Mouse (Mus musculus) urinary bladder, postnatal 36 days (tissue): ENCODE measurements at regions not wholly inside any gene's neighbourhood (a gene's known extent, or its start where the extent isn't known, plus 50 kb on each side); places are given as distances from the start of the nearest gene placed in this dataset.

Experiments used
- DNase-seq, 2 experiments: peaks; one replicate each; pipeline ENCODE4 v3.0.0; 2022; ENCODE audit warnings: low spot score in 2 of 2, mixed read lengths in 1 of 2

DNA sequence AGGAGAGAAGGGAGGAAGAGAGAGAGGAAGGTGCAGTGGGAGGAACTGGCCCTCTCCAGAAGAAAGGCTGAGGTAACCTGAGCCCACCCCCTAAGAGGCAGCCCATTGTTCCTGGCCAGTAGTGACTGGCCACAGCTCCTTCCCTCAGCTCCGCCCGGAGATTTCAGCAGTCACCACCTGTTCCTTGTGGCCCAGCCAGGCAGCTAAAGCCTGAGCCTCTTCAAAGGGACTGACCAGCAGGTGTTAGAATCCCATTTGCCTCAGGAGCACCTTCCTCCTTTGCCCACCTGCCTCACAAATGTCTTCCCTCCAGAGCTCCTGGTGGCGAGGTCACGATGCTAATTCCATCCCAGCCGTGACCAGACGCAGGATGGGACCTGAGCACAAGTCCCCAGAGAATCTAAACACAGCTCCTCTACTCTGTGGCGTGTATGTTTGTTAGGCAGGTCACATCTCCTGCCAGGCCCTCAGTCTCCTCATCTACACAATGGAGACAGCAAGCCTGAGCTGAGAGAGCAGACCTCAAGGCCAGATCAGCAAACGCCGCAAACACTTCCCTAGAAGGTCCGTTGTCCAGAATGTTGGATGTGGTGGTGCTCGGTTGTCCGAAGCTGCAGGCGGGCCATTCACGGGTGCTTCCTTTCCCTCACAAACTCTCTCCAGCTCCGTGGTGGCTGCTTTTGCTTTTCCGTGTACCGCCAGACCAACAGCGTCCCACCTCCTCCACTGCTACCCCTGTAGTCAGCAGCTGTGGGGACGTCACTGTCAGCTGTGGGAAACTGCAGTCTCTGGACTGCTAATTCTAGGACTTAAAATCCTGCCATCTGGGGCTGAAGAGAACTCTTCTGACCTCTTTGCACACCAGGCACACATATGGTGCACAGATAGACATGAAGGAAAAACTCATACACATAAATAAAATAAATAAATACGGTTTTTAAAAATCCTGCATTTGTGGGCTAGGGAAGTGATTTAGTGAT lies 145.8 kb upstream of the Rad23b start:
- no peak for DNase-seq

DNA sequence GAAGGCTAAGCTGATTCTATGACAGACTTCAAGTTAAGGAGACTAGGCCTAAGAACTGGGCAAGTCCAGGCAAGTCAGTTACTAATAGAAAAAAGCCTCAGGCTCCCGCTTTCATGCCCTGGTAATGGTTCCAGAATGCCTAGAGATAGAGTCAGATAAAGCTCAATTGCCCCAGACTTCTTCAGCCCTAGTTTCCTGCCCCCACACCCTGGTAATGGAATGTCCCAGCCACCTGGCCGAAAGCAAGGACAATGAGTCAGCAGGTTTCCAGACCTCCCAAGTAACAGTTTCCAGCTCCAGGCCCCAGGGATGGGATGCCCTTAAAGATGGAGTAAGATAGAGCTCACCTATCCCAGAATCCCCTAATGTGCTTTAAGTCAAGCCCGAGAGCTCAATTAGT lies 143.6 kb upstream of the Rad23b start:
- no peak for DNase-seq

DNA sequence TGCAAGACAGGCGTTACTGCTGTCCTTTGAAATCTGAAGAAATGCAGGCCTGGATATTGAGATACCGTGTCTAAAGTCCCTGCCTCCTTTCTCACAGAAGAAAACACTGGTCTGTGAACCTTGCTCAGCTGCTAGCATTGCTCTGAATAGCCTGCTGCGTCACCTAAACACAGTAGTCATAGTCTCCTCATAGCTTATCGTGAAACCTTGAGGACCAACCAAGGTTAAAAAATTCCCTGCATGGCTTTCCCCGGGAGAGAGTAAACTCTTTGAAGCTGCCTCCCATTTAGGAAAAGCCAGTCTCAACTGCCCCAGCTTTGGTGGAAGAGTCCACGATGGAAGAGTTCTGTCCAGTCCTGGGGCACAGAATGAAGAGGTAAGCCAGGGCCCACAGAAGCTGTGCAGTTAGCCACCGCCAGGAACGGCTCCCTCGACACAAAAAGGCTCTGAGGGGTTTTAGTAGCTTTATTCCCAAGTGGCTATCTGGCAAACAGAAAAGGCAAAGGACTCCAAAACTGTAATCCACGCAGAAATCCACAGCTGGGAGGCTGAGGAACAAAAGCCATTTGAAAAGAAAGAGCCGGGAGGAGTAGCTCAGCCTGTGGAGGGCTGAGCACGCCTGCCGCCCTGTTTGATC lies 142.0 kb upstream of the Rad23b start:
- DNase-seq, result no peak

DNA sequence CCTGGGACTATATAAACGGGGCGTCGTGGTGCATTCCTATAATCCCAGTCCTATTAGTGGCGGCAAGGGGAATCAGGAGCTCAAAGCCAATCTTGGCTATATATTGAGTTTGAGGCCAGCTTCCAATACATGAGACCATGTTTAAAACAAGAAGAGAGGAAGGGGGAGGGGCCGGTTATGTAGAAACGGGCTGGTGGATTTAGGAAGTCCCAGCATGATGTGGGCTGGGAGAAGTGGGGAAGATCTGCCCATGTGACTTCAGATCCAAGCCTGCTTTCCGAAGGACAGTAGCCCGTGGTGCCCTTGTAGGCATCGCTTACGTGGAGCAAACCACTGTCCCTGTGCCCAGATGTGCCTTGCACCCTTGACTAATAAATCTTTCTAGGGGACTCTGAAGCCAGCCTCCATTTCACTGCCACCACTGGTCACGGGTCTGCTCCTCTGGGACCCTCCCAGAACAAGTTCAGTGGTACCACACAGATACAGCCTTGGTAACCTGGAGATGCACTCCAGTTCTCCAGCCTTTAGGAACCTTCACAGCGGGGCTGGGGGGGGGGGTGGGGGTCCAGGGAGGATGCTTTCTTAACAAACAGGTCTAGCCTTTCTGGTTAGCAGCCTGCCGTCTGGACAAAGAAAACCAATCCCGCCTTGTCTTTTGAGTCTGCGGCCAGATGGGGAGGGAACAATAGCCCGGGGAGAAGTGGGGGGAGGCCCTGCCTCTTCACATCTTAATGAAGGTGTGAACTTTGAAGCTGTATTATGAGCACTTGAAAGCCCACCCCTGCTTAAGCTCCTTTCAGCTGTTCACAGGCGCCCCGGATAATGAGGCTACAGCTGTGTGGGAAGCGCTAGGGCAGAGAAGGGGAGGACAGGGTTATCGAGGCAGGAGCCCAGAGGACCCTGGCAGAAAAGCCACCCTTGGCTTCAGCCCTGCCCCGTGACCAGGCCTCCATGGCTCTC lies 141.2 kb upstream of the Rad23b start:
- DNase-seq, result no peak

DNA sequence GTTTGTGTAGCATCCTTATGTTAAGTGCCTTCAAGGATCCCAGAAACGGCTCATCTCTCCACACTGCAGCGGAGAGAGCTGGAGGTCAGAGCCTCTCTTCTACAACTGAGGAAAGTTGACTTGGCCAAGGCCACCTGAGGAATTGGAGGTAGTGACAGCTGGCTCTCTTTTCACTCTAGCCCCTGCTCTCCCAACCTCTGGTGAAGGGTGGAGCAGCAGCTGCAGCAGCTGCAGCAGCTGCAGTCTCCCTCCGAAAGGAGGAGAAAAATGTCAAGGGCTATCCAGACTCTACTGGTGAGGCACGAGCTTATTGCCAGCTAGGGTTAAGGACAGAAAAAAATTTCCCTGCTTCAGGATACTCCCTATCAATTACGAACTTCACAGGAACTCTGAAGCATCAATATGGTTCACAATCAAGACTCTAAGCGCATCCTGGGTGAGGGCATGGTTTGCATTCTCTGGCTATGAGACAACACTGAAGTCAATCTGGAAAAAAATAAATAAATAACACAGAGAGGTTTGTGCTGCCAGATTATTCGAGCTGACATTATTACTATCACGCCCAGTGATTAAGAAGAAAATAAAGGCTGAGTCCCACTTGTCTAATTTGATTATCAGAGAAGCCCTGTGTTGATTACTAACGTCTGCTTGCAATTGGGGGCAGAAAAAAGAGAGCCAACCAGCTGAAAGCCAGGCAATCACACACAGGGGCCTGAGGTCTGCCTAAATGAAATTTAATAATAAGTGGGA lies 134.2 kb upstream of the Rad23b start:
- no peak for DNase-seq

DNA sequence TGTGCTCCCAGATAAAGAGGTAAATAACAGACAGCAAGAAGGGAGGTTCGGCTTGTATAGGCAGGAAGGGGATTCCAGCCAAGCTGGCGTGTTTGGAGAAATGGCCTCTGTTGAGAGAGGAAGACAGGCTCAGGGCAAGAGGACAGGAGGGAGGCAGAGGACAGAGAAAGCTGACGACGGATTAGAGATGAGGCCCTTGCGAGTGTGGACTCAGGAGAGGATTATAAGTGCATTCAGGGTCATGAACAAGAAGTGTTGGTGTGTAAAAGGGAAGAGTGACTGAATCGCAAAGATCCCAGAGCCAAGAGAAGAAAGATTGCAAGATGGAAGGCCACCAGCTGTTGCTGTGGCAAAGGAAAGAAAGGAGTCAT lies 133.7 kb upstream of the Rad23b start:
- DNase-seq, result no peak

DNA sequence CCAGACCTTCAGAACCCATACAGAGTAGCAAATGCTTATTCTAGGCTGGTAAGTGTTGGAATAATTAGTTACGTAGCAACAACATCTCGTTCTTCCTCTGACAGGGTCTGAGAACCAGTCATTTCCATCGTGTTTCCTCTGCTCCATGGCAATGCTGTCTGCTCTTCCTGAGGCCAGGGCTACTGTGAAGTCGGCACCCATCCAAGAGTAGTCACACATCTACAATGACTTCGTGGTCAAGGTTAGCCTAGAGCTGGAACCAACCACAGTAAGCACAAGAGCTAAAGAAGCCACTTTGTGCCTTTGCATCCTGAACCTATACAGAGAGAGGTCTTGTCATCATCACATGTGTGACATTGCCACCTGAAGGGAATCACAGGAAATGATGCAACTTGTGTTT lies 124.1 kb upstream of the Rad23b start:
- no peak for DNase-seq

DNA sequence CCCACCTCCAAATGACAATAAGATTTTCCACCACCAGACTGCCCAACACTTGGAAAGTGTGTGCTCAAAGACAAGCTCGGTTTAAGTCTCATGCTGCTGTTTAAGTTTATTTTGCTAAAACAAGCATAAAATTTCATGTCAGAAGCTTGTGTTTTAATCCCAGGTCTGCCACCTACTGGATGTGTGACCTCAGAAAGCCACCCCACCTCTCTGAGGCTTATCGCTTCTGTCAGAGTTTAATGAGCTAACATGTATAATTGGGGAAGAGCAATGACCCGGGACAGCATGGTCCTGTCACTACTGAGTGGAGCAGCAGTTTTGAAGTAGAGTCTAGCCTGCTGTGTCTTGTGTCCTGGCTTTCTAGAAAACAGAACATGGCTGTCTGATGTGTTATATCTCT lies 122.4 kb upstream of the Rad23b start:
- DNase-seq, result no peak

DNA sequence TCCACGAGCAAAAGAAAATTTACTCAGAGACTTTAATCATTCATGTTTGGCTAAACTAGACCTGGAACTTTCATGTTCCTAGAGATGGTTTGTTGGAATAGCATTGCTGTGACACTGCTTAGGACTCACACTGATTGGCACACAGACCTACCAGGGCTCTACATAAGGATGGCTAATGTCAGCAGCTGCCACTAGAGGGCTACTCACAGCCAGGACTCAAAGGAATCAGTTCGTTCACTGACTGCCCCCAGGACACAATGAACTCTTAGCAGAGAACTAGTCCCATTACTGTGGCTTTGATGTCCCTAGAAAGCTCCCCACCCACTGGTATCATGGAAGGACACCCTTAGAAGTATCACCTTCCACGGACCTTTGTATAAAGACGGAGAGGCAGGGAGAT lies 118.3 kb upstream of the Rad23b start:
- no peak for DNase-seq

DNA sequence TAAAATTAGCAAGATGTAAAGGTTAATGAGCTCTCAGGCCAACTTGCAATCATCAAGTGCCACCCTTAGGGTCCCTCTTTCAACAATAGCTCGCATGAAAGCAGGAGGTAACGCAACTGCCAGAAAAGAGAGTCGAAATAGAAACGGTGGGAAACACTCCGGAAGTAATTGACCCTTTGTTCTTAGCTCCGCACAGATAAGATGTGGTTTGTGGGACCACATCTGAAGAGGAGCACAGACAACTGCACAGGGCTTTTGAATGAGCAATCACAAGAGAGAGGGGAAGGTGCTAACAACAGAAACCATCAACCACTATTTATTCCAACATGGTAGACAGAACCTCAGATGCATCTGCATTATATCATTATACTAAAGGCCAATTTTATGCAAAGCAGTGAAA lies 112.0 kb upstream of the Rad23b start:
- no peak for DNase-seq

DNA sequence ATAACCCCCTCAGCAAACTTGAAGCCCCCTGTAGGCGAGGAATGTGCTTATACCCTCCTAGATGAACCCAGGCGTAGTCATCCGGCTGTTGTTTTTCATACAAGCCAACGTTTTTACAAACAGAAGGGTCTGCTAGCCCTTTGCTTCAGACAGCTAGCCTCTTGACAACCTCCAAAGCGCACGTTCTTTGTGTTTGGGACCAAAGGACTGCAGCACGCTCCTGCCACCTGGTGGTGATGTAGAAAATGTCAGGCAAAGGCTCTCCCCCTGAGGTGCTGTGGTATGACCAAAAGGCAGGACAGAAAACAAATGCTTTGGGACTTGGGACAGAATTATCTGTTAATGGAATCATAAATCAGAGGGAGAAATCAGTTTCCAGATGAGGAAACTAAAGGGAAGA lies 109.4 kb upstream of the Rad23b start:
- DNase-seq, result peak; percentile 57 to 68

DNA sequence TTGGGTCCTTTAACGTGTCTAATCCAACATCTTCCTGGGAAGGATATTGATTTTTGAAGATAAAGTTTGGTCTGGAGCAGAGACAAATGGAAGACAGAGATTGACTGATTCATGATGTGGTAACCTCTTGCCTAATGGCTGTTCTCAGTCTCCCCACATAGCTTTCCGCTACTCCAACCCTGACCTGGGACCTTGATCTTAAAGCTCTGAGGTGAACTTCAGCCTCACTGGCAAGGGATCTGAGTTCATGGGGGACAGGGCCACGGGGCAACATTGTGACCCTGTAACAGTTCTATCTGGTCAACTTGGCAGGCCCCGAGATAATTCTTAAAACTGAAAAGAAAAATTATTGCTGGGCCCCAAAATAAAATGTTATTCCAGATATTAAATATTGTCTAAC lies 107.5 kb upstream of the Rad23b start:
- DNase-seq, result no peak

DNA sequence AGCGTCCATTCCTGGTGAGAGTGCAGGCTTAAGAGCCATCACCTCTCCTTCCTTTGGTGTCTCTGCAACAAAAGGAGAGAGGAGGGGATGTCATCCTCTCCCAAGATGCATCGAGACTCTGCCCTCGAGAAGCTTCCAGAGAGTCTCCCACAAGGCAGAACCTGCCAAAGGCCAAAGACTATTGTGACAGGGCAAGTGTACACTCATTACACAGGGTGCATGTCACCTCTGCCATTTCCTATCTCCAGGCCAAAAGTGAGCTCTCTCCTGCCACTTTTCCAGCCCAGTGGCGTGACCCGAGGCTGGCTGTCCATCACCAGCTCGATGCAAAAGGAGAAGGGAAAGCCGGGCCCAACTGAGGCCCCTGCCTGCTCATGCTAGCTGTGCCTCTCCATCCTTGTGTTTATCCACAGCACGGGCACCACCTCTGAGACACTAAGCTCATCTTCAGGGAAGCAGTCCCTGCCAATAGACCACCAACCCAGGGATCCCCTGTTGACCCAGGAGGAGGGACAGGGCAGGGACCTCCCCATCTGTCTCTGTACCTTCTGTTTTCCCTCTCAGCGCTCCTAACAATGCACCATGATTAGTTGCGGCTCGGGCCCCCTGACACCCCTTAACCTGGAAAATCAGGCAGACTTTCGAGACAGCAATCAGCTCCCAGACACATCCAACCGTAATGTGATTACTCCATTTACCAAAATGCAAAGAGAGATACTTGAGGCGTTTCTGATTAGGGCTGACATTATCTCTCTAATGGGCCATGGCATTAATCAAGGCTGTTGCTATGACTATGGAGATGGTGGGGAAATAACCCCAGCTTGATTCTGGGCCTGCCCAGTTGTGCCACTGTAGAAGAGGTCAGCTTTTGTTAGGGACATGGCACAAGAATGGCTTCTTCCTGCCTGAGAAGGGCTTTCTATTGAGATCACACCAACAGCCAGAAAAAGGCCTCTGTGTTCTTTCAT lies 106.5 kb upstream of the Rad23b start:
- DNase-seq, result no peak

DNA sequence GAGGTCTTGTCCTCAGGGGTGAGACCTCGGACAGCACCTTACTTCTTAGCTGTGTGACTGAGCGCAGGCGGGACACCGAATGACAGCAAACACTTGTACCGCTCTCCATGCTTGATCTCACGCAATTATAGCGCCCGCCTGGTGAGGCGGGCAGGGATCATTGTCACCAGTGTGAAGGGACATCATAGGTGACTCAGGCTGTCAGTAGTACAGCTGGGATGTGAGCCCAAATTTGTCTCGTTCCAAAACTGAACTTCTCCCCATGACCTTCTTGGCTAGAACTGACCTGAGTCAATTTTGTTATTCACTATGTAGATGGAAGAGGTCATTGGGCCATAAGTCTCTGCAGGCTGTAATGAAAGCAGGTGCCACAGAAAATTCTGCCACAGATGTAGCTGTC lies 104.1 kb upstream of the Rad23b start:
- no peak for DNase-seq

DNA sequence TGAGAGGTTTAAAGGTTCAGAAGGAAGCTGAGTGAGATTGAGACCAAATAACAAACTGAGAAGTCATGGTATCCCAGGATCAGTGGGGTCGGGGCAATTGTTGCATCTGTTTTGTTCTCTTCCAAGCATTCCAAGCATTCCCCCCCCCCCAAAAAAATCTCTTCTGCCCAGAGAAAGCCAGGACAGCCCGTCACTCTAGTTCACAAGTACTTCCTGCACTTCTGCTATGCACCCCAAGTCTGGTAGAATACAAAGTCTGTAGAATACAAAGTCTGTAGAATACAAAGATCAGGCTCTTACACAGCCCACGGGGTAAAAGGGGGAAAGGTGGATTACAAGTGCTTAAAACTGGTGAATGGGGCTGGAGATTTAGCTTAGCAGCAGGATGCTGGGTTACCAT lies 99.5 kb upstream of the Rad23b start:
- no peak for DNase-seq

DNA sequence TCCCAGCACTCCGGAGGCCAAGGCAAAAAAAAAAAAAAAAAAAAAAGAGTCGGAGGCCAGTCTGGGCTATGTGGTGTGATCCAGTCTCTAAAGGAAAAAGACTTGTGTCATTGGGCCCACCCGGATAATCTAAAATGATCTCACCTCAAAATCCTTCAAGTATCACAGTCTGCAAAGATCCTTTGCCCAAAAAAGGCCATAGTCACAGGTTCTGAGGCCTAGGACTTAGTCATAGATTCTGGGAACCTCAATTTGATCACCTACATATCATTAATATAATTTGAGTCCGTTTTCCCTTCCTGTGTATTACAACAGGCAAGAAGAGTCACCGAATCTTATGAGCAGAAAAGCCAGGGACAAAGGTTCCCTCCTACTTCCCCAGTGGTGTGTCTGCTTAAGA lies 98.3 kb upstream of the Rad23b start:
- no peak for DNase-seq

DNA sequence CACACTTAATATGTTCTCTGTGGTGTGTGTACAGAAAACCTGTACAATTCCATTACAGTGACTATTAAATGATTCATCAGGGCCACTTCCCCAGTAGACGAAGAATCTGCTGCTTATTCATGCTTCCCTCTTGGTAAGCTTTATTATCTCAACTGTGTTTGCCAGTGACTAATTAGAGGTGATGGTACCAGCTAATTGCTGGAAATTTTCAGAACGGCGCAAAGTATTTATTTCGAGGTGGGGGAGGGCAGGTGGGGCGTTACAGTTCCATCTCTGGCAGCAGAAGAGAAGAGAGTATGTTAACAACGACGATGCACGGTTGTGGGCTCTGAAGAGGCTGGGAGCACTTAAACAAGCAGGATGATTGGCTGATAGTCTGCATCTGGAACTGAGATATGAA lies 96.1 kb upstream of the Rad23b start:
- no peak for DNase-seq

DNA sequence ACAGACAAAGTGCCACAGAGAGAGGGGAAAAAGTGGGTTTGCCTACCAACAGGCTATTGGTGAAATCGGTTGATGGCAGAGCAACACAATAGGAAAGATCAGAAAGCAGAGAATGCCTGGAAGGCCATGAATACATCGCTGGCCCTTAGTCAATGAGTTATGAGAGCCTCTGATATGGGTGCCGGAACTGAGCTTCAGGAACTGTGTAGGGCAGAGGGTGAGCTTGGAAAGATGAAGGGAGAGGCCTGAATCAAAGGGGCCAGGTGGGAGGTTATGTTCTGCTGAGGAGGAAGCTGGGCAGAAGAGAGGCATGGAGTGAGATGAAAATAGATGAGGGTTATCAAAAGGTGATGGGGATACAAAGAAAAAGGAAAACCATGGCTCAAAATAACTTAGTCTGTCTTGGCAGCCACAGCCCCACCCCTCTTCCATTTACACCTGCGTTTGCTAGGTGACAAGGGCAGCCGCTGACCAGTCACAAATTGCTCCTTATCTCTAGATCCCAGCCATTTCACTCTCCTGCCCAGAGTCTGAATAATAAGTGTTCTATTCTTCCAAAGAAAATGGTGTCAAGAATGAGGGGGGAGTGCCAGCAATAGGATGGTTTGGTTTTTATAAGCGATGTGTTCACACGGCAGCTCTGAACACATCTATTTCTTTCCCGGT lies 77.7 kb upstream of the Rad23b start:
- DNase-seq, result no peak

DNA sequence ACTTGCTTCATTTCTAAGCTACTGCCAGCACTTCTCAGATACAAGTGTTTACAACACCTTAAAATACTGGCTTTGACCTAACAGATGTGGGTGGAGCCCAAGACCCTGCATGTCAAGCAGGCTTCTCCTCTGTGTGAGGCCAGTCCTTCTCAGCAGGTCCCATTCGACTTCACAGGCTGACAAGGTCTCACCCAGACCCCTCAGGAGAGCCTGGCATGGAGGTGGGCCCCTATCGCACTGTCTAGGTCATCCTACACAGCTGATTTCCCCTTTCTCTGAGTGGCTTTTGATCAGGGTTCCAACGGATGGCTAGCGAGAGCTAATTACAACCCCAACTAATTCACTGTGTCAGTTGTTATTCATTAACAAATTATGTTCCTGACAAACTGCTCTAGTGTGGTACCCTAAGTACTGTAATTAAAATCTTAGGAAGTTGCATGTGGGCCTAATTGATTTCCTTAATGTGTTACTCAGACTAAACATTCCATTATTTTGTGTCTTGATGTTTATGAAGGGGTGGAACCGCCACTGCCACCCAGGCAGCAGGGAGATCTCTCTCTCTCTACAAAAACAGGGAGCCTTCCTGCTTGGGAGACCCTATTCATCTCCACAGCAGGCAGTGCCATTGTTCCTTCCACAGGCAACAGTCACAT lies 73.4 kb upstream of the Rad23b start:
- DNase-seq, result no peak
